Mouse (Mus musculus): ENCODE data around the gene Marveld2. TPM values are rescaled to one million over a fixed set of nuclear protein-coding genes. Genes with fewer than 3 reads are reported as not detected.

The Marveld2 gene
- polyA plus RNA-seq, 1 experiment from 2014 or later = 1.5 TPM

DNA sequence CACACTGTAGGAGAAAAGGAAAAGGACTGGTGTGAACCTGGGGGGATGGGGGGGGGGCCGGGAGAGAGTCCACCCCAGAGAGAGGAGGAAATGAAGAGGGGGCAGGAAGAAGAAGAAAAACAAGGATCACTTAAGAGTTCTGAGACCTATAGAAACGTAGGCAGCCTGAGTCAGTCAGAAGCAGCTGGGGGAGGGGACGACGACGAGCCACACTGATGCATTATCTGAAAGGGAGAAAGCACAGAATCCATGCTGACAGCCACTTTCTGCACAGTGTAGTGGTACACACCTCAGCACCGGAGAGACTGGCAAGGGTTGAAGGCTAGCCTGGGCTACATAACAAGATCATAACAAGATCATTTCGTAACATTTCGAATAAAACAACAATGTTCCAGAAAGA lies 15.7 kb downstream of the Marveld2 start:
- no peak for DNase-seq (ENCODE audit: low spot score)

GRCm38 (mm10) chr13:100600317-100600716 lies 16.5 kb downstream of the Marveld2 start:
- no peak for DNase-seq (ENCODE audit: low spot score)

- DNase-seq (ENCODE audit: low spot score) = no peak
These were observed 19.5 kb downstream of the Marveld2 start for GRCm38 (mm10) chr13:100597284-100597683.

- no peak for DNase-seq (ENCODE audit: low spot score)
These were observed 21.3 kb downstream of the Marveld2 start for GRCm38 (mm10) chr13:100595552-100595885.

- no peak for DNase-seq (ENCODE audit: low spot score)
These were observed 21.8 kb downstream of the Marveld2 start for GRCm38 (mm10) chr13:100594838-100595551.

GRCm38 (mm10) chr13:100594041-100594792 lies 22.6 kb downstream of the Marveld2 start:
- DNase-seq (ENCODE audit: low spot score) = peak; percentile 58

GRCm38 (mm10) chr13:100588646-100589045 lies 28.1 kb downstream of the Marveld2 start:
- no peak for DNase-seq (ENCODE audit: low spot score)

DNA sequence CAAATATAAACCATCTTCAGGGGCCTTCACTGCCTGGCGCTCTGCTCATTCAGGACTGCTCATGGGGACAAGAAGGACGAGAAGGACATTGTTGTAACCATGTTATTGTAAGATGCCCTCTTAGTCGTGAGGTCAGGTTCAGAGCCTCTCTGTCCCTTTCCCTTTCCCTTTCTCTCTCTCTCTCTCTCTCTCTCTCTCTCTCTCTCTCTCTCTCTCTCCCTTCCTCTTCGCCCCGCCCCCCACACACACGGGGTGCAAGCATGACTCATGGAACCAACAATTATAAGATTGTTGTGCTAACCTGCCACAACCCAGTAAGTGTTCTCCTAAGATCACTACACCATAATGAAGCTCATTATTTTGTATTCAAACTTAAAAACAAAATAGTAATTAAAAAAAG lies 34.6 kb downstream of the Marveld2 start:
- no peak for DNase-seq (ENCODE audit: low spot score)

DNA sequence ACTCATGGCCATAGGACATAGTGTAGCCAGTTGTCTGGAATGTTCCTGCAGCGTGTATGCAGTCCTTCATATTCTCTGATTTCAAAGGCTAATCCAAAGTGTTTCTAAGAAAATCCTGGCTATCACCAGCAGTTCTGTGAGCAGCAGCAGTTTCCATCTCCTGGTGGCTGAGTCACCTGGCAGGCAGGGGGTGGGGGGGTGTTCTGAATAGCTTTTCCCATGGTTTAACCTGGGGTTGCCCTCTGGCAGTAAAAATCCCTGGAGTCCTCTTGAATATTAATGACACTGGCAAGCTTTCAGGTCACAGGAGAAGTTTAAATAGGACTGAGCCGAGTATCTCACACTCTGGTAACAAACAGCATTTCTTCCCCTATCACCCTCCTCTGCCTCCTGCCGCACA lies 35.1 kb downstream of the Marveld2 start:
- DNase-seq (ENCODE audit: low spot score) = no peak

DNA sequence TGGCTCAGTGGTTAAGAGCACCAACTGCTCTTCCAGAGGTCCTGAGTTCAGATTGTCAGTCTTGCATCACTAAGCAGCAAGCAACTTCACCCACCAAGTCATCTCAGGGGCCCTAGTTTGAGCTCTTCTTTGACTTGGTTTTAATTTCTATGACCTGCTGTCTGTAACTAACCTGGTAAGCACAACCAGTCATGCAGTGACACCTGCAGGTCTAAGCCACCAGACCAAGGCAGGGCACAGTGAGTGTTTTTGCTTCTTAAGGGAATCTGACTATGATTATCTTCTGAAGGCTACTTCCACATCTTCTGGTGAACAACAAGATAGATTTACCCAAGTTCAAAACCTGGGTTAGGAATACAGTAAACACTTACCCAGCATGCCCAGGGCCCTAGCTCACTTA lies 36.8 kb downstream of the Marveld2 start:
- no peak for DNase-seq (ENCODE audit: low spot score)

- DNase-seq (ENCODE audit: low spot score) = no peak
These were observed 37.6 kb downstream of the Marveld2 start for GRCm38 (mm10) chr13:100579220-100579619.

DNA sequence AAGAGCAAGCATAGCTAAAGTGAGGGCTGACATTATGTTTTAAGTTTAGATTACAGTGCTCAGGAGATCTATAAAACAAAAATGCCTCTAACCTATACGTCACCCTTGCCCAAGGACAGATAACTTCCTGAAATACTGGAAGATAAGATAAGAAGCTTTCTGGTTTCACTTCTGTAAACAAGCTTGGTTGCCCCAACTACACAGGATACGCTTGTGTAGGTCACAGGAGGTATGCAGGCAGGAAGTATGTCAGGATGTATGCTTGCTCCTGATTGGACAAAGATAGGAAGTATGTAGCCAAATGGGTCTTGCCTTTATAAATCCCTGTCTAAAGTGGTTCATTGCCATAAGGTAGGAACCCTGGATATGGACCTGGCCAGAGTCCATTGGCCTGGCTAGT lies 40.8 kb downstream of the Marveld2 start:
- peak; percentile 32 for DNase-seq (ENCODE audit: low spot score)

DNA sequence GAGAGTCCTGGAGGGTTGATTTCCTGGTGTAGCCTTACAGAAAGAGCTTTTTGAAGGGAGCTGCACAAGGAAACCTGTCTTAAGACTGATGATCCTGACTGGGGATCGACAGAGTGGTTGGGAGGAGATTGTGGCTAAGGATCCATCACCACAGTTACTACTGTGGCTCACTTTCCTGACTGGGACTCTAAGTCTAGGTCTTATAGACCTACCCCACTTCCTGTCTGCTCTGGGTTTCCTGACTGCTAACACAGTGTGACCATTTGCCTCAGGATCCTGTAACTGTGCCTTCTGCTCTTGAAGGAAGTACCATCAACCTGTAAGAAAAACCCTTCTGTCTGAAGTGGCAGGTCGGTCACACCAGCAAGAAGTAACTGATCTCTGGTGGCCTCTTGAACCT lies 46.1 kb downstream of the Marveld2 start:
- no peak for DNase-seq (ENCODE audit: low spot score)

DNA sequence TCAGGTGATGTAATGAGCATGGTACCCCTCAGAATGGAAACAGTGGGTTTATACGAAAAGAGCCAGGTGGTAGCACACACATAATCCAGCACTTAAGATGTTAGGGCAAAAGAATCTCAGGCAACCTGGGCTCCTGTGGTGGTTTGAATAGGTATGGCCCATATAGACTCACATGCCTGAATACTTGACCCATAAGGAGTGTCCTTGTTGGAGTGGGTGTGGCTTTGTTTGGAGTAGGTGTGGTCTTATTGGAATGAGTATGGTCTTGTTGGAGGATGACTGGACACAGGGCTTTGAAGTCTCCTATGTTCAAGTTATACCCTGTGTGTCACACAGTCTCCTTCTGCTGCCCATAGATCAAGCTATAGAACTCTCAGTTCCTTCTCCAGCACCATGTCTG lies 48.4 kb downstream of the Marveld2 start:
- no peak for DNase-seq (ENCODE audit: low spot score)

DNA sequence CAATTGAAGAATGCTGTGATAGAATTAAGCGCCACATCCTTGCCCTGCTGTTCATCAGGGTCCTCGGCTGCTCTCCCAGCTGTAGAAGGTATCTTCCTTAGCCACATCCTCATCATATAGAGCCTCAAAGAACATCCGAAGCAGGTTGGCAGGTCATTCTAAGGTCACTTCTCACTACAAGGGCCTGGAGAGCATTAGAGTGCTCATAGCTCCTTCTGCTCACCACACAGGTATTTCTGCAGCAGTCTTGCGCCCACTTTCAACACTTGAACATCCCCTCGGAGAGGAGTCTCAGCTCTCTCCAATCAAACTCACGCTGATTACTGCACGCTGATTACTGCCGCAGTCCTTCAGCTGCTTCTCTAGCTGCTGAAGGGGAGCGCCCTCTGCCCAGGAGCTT lies 57.3 kb downstream of the Marveld2 start:
- no peak for DNase-seq (ENCODE audit: low spot score)

GRCm38 (mm10) chr13:100557011-100557410 lies 59.8 kb downstream of the Marveld2 start:
- no peak for DNase-seq (ENCODE audit: low spot score)

DNA sequence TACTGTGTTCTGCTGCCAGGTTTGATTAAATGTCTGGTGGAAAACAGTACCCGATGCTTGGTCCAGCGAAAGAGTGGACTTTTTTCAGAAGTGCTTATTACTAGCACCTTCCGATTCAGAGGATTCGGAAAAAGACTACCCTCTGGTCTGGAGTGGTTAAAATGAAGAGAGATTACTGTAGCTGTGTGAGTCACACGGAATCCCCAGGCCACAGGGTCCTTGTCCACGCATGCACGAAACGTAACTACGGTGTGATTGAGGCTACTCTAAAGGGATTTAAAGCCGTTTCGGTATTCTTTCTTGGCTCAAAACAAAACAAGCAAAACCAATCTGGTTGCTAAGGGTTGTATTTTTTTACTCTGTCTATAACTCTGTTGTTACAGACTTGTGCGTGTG lies 63.7 kb downstream of the Marveld2 start:
- DNase-seq (ENCODE audit: low spot score) = no peak

DNA sequence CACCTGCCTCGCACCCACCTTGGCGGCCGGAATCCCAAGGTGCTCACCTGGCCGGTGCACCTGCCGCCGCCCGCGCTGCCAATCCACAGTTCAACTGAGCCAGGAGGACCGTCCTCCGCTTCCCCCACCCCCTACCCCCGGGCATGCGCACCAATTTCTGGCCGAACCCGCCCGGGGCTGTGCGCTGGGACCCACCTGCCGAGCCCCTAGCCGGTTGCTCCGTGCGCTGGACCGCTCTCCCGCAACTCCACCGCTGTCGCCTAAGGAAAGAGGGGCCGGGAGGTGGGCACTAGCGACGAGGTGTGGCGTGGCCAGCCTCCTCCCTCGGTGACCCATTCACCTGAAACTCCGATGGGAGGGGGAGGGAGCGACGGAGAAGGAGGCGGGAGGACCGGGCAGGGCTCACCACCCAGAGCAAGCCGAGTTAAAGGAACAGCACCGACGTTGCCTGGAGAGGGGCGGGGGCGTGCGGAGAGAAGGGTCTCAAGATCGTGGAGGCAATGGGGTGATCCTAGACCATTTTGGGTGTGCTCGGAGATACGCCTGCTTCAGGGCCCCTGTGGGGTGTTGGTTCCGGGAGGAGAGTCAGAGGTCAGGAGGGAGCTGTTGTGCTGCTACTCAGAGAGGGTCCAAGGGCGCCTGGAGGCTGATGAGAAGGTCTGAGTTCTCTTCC lies 64.3 kb downstream of the Marveld2 start, which contains the start of gene Ocln:
Gene Ocln (minus strand): TSS at position 350 of the 673 bp plus-strand sequence.
- DNase-seq (ENCODE audit: low spot score) = no peak

- DNase-seq (ENCODE audit: low spot score) = no peak
These were observed 64.8 kb downstream of the Marveld2 start for GRCm38 (mm10) chr13:100552009-100552368.

GRCm38 (mm10) chr13:100551371-100552008 lies 65.3 kb downstream of the Marveld2 start:
- peak; percentile 6 for DNase-seq (ENCODE audit: low spot score)

- DNase-seq (ENCODE audit: low spot score) = no peak
These were observed 69.5 kb downstream of the Marveld2 start for GRCm38 (mm10) chr13:100547269-100547668.
